Mouse (Mus musculus): ENCODE measurements around the gene Stk24. TPM values are rescaled to one million over a fixed set of nuclear protein-coding genes. Genes with fewer than 3 reads are reported as not detected.

Gene Stk24
- total RNA-seq, 2 experiments from 2014 or later: 102 to 117 TPM

DNA sequence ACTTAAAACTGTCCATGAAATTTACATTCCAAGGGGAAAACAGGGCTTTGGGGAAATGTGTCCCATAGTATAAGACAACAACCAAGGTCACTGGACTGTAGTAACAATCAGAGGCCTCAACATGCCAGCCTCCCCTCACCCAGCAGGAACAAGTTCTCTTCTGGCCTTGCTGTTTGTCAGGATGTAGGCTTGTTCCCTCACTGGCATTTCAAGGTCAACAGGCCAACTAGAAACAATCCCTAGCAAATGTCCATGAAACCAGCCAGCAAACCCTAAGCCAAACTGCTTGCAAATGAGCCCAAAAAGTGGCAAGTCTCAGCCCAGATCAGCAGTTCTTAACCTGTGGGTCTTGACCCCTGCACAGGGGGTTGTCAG, 98.5 kb downstream of the Stk24 start:
- no peak for ATAC-seq (replicated peaks; ENCODE audit: low FRiP score, low TSS enrichment, poor library complexity, severe bottlenecking)

DNA sequence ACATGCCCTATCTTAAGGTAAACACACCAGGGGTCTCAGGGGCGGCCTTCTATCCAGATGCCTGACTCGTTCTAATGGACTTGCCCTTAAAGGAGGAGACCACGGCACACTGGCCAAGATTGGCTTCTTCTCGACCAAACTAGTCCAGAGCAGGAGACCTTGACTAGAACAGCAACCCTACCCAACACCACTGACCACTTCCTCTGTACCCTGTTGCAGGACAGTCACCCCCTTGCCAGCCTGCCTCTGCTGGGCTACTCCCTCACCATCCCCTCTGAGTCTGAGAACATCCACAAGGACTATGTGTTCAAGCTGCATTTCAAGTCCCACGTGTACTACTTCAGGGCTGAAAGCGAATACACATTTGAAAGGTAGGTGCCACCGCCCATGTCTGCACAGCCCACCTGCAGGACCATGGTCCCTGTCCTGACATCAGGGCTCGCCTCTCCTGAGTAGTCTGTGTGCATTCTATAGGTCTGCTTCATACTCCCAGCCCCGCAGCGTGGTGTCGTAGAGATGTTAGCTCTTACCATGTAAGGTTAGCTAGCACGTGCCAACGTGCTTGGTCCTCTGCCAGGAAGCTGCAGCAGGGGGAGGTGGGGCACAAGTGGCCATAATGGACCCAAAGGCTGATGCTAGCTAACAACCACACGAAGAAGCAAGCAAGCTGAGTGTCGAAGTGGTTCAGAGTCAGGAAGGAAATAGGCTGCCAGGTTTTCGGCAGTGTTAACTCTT, 99.0 kb downstream of the Stk24 start:
- ATAC-seq (replicated peaks; ENCODE audit: low FRiP score, low TSS enrichment, poor library complexity, severe bottlenecking): no peak

GRCm38 (mm10) chr14:121279106-121279505, 100.7 kb downstream of the Stk24 start:
- peak; percentile 59 for ATAC-seq (replicated peaks; ENCODE audit: low FRiP score, low TSS enrichment, poor library complexity, severe bottlenecking)

GRCm38 (mm10) chr14:121276016-121276415, 103.8 kb downstream of the Stk24 start:
- ATAC-seq (replicated peaks; ENCODE audit: low FRiP score, low TSS enrichment, poor library complexity, severe bottlenecking): no peak

DNA sequence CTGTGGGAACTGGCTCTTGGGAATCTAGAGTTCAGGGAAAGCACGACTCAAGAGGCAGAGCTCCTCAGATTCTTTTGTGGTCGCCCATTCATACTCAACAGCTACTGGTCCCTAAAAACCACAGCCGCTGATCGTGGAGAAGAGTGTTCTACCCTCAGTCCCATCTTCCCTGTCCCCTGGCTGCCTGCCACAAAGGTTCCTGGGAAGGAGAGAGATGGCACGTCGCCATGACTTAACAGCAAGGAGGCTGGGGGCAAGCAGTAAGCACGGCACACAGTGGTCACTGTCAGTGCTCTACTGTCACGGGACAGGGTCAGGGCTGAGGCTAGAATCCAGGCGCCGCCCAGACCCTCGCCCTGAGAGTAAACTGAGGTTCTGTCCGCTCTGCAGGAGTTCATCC, 104.8 kb downstream of the Stk24 start:
- ATAC-seq (replicated peaks; ENCODE audit: low FRiP score, low TSS enrichment, poor library complexity, severe bottlenecking): no peak

- ATAC-seq (replicated peaks; ENCODE audit: low FRiP score, low TSS enrichment, poor library complexity, severe bottlenecking): no peak
Measured at GRCm38 (mm10) chr14:121270490-121270889, 109.3 kb downstream of the Stk24 start.

DNA sequence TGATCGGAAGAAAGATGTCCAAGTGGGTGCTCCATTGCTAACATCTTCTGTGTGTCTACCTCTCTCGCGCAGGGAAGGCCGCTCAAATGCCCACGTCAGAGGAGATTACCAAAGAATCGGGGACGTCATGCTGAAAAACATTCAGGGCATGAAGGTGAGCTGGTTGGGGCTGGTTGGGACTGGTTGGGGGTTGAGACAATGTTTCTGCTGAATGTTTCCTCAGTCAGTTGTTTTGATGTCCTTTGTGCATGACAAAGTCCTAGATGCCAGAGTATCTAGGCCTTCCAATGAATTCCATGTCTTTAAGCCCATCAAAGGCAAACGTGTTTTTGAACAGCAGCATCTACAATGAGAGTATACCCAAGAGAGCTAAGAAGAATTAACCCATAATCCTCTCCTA, 112.0 kb downstream of the Stk24 start:
- ATAC-seq (replicated peaks; ENCODE audit: low FRiP score, low TSS enrichment, poor library complexity, severe bottlenecking): no peak

GRCm38 (mm10) chr14:121264453-121264852, 115.4 kb downstream of the Stk24 start:
- no peak for ATAC-seq (replicated peaks; ENCODE audit: low FRiP score, low TSS enrichment, poor library complexity, severe bottlenecking)

- no peak for ATAC-seq (replicated peaks; ENCODE audit: low FRiP score, low TSS enrichment, poor library complexity, severe bottlenecking)
Measured at GRCm38 (mm10) chr14:121263912-121264311, 115.9 kb downstream of the Stk24 start.

DNA sequence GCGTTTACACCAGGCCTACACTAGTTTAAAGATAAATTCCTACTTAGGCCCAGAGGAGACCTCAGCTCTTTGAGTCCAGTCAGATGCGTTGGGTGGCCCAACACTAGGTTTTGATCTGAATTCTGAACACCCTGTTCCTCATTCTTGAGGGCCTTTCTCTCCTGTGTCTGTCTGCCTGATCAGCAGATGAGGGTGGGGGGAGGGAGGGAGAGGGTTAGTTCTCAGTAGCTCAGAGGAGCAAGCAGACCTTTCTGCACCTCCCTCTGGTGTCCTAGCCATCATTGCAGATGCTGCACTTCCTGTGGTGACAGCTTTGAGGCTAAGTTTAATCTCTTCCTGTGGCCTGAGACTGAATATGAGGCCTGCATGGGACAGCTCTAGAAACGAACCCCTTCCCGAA, 117.2 kb downstream of the Stk24 start:
- ATAC-seq (replicated peaks; ENCODE audit: low FRiP score, low TSS enrichment, poor library complexity, severe bottlenecking): no peak

DNA sequence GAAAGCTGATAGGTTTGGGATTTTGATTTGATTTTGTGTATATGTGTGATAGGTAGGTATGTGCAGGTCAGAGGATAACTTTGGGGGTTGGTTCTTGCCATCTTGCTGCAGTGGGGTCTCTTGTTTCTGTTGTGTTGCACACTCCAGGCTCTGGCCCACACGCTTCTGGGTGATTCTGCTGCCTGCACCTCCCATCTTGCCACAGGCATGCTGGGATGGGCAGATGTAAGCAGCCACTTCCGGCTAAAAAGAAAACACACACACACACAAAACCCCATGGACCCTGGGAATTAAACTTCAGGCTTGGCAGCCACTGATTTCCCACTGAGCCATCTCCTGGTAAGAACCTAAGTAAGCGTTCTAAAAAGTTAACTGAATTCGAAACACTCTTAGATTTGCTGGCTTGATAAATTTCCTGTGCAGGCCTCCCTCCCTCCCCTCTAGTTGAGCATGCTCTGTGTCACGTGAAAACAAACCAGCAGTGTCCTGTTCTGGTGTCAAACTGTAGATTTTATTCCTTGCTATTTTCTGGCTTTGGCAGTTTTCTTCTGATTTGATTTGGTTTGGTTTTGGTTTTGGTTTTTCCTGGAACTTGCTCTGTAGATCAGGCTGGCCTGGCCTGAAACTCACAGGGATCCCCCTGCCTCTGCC, 118.5 kb downstream of the Stk24 start:
- ATAC-seq (replicated peaks; ENCODE audit: low FRiP score, low TSS enrichment, poor library complexity, severe bottlenecking): no peak

- peak; percentile 78 for ATAC-seq (replicated peaks; ENCODE audit: low FRiP score, low TSS enrichment, poor library complexity, severe bottlenecking)
Measured at GRCm38 (mm10) chr14:121259789-121260188, 120.0 kb downstream of the Stk24 start.

DNA sequence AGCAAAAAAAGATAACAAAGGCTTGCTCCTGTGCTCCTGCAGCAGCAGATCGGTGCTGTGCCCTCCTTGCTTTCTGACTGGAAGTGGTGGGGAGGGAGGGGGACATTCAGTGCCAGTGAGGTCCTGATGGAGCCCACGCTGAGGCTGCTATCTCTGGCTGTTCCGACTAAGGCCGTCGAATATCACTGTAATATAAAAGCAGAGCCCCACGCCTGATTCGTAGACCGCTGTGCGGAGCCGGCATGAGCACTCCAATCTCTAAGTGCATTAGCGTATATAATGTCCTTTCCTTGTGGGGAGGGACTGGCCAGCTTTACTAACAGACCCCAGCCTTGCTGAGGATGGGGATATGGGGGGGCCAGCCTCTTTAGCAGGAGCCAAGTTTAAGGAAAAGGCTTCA, 120.5 kb downstream of the Stk24 start:
- no peak for ATAC-seq (replicated peaks; ENCODE audit: low FRiP score, low TSS enrichment, poor library complexity, severe bottlenecking)

DNA sequence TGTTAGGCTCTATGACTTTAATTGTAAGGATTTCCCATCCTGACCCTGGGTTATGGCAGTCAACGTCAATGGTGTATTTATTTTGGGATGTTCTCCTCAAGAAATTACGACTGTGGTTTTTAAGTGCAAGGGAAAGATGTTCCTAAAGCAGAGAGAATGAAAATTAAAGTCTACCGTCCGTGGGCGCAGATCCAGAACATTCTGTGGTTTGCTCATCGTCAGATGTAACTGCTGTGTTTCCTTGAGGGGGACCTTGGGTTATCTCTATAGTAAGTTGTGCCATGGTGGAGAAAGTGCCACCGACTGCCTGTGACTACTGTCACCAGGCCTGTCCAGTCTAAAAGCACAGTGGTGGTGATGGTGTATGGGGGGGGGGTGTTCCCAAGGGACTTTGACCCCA, 122.9 kb downstream of the Stk24 start:
- no peak for ATAC-seq (replicated peaks; ENCODE audit: low FRiP score, low TSS enrichment, poor library complexity, severe bottlenecking)

- ATAC-seq (replicated peaks; ENCODE audit: low FRiP score, low TSS enrichment, poor library complexity, severe bottlenecking): no peak
Measured at GRCm38 (mm10) chr14:121255469-121255868, 124.3 kb downstream of the Stk24 start.

DNA sequence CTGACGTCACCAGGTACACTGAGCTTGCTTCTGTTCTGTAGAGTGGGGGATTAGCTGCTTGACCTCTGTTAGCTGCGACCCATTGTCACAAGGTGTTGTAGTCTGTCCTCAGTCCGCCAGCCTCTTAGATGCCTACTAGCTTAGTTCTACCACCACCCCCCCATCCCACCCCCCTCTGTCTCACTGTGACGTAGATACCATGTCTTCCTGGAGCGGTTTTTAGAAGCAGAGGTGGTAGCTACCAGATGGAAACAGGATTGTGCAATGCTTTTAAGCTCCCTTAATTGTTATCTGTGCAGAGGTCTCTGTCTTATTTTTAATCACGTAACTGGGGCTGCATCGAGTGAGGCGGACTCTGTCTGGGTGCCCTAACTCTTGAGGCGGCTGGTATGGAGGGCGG, 124.9 kb downstream of the Stk24 start:
- no peak for ATAC-seq (replicated peaks; ENCODE audit: low FRiP score, low TSS enrichment, poor library complexity, severe bottlenecking)

GRCm38 (mm10) chr14:121252542-121252941, 127.3 kb downstream of the Stk24 start:
- ATAC-seq (replicated peaks; ENCODE audit: low FRiP score, low TSS enrichment, poor library complexity, severe bottlenecking): no peak

GRCm38 (mm10) chr14:121251708-121252107, 128.1 kb downstream of the Stk24 start:
- ATAC-seq (replicated peaks; ENCODE audit: low FRiP score, low TSS enrichment, poor library complexity, severe bottlenecking): no peak

DNA sequence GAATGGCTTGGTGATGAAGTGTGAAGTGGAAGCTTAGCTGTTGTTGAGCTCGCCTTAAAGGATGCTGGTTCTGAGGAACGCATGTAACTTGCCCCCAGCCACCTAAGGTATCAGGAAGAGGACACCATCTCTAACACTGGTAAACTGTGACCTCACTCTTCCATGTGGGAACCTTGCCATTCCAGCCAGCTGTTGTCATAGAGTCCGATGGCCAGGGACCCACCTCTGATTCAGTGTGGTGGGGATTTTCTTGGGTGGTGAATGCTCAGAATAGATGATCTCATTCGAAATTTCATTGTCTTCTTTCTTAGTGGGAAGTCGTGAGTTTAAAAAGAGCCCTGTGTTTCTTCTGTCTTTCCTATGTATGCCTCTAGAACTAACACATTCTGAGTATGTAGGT, 128.7 kb downstream of the Stk24 start:
- no peak for ATAC-seq (replicated peaks; ENCODE audit: low FRiP score, low TSS enrichment, poor library complexity, severe bottlenecking)

- no peak for ATAC-seq (replicated peaks; ENCODE audit: low FRiP score, low TSS enrichment, poor library complexity, severe bottlenecking)
Measured at GRCm38 (mm10) chr14:121248346-121248745, 131.5 kb downstream of the Stk24 start.

DNA sequence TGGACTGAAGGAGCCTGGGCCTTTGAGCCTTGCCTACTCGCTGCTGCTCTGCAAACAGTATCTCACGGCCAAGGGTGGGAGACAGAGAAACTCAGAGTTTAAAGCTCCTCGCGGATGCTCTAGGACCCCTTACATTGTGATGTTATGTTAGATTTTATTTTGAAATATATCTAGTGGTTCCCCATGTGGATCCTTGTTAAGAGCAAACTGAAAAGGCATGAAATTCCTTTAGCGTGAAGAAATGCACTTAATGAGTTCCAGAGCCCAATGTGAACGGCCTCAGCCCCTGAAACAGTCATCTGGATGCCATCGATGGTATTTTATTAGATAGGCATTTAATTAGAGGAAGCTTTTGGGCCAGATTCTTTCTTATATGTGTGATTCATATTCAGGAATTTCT, 132.5 kb downstream of the Stk24 start:
- ATAC-seq (replicated peaks; ENCODE audit: low FRiP score, low TSS enrichment, poor library complexity, severe bottlenecking): no peak

All from megakaryocyte-erythroid progenitor cell, adult 5-6 weeks (primary cell).